Mouse (Mus musculus) lung, postnatal 4 days (tissue): ENCODE measurements around the gene C1galt1.

Experiments used
- DNase-seq, 2 experiments: peaks; one replicate each; pipeline ENCODE4 v3.0.0; 2021

The C1galt1 gene

DNA sequence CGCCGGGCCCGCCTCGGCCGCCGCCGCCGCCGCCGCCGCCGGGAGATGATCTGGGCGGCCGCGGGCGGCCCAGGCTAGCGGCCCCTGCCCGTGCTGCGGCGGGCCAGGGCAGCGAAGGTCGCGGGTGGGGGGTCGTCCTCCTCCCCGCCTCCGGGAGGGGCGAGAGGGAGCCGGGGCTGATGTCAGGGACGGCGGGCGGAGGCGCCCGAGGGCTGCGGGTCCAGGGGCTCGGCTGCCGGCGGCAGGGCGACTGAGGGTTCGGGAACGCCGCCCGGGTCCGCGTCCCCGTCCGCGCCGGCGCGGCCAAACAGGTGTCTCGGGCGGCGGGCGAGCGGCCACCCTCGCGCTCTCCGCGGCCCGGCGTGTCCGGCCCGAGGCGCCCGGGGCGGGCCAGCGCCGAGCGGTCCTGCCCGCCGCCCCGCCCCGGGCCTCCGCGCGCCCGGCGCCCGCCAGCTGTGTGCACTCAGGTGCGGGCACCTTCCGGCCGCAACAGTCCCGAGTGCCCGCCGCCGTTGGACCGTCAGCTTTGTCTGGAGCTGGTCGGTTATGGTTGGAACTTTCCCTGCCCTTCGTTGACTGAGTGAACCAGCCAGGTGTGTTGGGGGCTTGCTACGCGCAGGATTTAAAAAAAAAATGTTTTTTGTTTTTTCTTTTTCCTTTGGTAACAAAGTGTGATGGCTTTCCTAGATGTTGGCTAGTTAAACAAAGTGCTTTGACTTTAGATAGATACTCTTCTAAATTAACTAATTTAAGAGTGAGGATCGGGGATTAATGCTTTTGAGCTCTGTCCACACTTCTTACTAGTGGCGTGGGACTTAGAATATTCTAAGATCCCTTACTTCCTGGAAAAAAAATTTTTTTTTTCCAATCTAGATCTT is at the start of gene C1galt1:
TSS of gene C1galt1 (plus strand) at position 41 of the 878 bp plus-strand sequence.
- DNase-seq = peak; percentile 64 to 78

DNA sequence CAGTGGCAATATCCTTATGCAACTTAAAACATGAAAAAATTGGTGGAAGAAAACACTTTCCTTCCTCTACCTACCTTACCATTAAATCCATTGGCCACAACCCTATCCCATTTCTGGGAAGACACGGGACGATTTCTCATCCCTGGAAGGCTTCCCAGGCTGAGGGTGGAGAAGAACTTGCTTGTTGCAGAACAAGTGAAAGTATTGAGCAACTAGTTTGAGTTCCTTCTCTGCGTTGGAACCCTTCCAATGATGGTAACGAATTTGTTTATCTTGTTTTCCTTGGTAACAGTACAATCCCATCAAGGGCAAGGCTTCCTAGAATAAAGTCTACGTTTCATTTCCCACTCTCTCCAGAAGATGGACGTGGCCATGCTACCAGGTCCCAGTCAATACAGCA is 44.7 kb upstream of the C1galt1 start:
- peak in 1 of 2 experiments; percentile 7 for DNase-seq

DNA sequence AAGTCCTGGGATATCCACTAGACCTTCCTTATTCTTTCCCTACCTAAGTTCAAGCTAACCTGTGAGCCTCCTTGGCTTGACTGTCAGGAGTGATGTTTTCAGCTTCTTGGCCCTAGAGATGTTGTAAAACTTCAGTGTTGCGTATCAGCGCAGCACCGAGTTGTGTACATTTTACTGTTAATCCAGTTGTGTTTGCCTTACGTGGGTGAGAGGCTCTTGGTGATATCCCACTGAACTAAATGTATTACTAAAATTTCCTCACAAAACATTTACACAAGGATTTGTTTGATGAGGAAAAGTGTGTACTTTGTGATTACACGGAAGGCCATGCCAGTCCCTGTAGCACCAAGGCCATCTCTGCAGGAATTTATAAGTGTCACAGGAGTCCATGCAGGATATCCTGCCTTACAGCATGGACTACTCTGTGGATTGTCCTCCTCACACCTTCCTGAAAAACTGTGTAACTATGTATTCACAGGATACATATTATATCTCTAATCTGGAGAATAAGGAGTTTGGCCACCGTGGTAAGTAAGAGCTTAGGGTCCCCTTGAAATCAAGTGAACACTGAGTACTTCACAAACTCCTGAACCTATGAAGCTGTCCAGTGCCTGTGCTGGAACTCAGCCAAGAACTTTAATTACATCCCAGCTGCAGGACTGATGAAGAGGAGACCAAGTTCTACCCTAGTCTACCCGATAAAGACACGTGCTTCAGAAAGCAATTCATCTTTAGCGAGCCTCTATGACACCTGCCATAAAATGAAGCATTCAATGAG is 40.7 kb upstream of the C1galt1 start:
- DNase-seq = no peak

DNA sequence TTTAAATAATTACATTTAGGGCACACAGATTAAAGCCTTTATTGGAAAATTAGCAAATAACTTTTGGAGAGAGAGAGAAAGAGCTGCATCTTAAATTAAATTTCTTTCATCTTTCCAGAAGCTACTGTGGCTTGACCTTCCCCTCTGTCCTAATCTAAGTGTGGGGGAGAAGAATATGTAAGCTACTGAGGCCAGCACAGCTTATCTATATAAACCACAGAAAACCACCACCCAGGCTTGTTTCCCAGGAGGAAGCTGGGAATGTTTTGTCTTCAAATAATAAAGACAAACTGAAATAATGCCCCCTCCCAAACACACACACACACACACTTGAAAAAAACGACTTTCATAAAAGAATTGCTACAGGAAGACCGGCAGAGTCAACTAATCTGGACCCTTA is 30.5 kb upstream of the C1galt1 start:
- DNase-seq = no peak

DNA sequence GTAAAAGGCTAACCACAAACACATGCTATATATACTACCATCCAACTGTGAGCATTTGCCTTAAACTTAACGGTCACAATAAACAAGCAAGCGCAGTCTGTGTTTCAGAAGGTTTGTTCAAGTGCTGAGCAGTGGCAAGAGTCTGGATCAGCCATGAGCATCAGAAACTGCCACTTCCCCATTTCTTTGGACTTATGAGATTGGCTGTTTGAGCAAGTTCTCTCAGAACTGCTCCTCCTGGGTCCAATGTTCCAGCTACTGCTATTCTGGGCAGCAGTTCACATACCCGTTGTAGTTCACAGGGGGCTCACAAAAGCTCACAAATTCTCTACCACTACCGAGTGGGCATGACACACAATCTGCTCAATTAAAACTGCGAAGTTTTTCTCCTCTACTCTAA is 28.4 kb upstream of the C1galt1 start:
- DNase-seq = no peak

DNA sequence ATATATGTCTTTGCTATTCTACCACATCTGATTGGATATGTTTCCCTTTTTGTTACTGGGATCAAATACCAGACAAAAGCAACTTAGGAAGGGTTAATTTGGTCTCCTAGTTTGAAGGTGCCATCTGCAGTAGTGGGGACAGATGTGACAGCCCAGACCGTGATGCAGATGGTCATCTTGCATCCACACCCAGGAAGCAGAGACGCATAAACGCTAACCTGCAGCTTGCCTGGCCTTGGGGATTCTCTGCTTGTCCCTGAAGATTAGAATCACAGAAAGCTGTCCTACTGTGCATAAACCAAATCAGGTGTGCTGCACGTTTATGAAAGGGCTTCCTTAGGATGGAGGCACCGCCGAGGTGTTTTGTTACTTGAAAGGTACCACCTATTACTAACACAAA is 22.0 kb upstream of the C1galt1 start:
- no peak for DNase-seq

DNA sequence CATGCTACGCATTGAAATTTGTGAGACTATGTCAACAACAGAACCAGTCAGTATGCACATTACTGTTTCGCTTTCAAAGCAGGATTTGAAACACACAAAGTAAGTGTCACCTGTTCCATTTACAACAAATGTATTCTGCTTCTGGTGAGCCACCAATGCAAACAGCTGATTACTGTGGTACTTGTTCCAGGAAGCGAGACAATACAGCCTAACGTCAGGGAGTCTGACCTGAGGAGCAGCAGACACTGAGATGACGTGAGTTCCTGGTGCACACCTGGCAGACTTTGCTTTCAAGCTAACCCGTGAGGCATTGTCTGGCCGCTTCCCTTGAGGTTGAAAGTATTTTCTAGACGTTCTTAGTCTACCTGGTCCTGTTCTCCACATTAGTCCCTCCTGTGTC is 13.8 kb upstream of the C1galt1 start:
- DNase-seq = no peak

DNA sequence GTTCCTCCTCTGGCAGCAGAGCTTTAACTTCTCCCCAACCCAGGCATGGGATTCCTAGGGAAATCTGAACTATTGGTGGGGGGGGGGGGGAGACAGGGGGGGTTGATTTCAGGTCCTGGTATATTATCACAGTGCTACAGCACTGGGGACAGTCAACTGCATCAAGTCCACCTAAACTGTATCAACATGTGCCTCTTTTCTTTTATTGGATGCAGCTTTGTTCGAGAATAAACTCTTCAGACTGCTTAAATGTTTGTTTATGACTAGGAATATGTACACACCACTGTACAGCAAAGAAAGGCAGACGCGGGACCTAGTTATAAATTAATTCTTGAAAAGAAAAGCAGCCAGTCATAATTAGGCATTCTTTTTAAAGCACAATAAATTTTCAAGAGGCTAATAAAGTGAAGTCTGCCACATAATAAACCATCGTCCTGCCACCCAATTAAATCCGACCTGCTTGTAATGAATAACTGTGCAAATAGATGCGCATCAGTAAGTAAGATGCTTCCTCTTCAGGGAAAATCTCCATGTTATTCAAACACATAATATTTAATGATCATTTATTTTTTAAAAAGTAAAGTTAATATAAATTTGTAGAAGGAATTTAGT is 12.0 kb upstream of the C1galt1 start:
- DNase-seq = no peak

DNA sequence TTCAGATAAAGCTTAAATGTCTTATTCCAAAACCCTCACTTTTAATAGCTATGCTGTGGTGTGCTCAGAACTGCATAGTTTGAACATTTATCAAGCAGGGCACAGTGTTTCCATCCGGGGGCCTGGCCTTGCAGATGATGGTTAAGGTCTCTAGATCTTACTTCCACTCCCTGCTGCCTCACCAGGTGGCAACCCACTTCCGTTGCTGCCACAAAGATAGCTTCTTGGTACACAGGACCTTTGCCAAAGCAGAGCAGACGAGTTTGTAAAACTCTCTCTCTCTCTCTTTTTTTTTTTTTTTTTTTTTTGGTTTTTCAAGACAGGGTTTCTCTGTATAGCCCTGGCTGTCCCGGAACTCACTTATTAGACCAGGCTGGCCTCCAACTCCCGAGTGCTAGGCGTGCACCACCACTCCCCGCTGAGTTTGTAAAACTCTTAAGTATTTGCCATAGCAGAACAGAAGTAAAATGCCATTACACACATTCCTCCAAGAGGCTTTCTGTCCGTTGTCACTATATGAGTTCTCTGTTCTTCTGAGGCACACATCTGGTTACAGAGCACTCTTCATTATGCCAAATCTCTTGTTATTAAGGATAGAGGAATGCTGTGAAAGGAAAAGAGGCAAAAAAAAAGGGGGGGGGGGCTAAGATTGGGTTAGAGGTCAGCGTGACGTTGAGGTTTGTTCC is 773 bp upstream of the C1galt1 start:
- DNase-seq = peak in 1 of 2 experiments; percentile 28

DNA sequence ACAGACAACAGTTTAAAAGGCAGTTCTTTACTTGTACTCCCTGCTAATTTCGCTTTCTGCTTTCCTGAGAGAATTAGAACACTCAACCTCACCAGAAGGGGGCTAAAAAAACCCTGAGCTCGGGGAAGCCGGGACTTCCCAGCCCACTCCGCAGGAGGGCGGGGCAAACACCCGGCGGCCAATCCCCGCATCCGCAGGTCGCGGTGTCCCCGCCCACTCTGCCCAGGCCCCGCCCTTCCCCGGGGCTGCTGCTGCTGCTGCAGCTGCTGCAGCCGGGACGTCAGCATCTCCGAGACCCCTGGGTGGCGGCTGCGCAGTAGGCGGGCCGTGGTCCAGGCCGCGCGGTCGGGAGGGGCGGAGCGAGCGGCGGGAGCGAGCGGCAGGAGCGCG is 235 bp upstream of the C1galt1 start:
- peak; percentile 99 for DNase-seq

DNA sequence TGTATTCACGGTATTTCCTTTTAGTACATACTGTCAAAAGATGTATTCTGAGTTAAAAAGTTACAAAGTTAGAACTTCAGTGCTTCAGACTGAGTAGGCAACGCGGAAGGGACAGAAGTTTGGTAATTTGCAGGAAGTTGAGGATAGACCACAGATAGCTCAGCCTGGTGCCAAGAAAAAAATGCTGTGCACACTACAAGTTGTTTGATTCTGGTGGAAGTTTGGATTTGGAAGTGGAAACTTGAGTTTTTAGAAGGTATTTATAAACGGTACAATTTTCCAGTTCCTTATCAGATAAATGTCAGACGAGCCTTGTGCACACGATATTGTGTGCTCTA is 1.0 kb downstream of the C1galt1 start:
- no peak for DNase-seq

DNA sequence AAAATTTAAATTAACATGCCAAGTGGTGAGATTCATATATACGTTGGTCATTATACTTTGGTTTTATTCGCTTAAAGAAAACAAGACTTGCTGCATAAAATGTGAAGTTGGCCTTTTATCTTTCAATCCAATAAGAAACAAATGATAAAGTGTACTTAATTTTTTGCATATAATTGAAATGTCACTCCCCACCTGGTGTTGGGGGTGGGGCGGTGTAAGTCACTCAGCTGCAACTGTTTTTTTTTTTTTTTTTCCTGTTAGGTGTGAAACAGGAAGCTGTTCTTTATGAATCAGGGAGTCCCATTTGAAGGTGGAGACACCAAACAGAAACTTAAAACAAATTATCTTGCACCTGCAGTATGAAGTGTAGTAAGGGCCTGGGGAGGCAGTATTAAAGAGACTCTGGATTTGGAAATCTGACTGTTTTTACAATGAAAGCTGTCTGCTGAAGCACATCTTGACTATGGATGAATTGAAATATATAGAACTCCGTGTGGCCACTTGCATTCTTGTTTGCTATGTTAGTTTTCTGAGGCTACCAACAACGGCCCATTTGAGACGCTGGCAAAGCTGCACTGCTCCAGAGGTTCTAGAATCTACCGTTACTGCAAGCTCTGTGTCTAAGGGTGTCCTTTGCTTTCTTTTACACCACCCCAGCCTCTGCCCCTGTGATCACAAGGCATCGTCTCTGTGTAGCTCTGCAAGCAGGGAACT is 2.2 kb downstream of the C1galt1 start:
- DNase-seq = no peak

DNA sequence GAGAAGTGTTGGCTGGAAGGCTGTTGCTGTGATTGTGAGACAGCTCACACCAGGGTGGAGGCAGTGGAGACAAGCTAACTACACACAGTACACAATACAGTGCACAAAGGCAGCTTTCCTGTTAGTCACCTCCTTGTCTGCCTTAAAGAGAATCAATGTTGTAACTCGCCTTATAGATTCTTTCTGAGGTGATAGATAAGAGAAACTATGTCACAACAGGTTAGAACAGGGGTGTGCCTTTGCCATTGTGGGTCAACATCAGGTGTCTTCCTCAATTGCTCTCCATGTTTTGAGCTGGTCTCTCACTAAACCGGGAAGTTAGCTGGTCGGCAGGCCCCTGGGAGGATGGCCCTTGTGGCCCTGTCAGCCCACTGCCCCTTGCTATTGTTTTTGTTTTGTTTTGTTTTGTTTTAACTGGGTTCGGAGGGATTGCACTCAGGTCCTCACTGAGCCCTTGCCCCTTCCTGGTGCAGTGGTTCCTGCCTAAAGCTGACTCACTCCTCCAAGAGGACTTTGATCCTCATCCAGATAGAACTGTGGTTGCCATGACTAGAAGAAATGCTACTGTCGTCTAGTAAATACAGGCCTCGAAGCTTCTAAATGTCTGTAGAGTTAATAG is 3.4 kb downstream of the C1galt1 start:
- DNase-seq = no peak

DNA sequence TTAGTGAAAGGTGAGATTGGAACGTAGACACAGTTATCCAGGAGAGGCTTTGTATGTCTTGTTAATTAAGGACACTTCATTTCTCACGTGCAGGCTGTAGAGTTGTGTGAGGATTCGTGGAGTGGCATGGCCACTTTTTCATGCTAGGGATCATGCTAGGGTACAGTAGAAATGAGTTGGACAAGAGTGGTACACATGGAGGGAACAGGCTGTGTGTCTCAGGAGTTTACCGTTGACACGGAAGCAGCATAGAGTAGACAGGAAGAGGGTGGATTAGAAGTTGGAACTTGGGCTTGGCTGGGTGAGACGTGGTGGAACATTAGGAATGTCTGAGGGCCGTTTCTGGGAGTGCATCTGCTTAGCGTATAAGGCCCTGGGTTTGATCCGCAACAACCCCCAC is 4.1 kb downstream of the C1galt1 start:
- DNase-seq = no peak

DNA sequence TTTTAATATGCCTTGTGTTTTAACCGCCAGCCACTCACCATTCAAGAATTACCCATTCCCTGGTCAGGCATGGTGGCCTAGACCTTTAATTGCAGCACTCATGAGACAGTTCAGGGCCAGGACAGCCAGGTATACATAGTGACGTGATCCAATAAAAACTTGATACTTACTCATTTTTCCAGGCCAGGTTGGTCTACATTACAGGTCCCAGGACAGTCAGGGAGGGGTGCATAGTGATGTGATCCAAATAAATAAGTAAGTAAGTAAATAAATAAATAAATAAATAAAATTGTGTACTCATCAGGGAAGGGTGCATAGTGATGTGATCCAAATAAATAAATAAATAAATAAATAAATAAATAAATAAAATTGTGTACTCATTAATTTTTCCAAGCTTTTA is 6.4 kb downstream of the C1galt1 start:
- DNase-seq = no peak

DNA sequence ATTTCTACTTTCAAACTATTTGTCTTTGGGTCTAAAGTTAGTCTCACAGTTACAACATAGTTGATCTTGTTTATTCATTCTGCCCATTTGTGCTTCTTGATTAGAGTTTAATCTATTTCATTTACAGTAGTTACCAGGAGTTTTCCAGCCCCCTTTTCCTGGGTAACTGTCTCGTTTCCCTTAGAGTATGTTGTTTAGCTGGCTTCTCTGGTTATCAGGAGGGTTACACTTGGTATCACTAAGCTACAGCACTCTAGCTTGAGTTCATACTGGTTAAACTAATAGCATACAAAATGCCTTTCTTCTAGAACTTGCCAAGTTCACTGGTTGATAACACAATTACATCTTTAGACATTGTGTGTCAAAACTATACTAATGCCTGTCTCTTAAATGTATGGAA is 8.3 kb downstream of the C1galt1 start:
- no peak for DNase-seq

DNA sequence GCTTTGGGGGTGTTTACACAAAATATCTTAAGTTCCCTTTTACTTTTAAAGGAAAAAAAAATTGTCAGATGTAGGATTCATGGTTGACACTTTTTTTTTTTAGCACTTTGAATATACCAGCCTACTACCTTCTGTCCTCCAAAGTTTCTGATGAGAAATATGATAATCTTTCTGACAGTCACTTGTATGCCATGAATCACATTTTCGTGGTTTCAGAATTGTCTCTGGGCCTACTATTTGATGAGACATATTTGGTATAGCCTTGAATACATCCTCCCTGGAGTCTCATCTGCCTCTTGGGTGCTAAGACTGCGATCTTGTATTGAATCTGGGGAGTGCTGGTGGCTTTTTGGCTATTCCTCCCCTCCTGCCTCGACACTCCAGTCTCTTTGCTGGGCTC is 8.8 kb downstream of the C1galt1 start:
- no peak for DNase-seq

DNA sequence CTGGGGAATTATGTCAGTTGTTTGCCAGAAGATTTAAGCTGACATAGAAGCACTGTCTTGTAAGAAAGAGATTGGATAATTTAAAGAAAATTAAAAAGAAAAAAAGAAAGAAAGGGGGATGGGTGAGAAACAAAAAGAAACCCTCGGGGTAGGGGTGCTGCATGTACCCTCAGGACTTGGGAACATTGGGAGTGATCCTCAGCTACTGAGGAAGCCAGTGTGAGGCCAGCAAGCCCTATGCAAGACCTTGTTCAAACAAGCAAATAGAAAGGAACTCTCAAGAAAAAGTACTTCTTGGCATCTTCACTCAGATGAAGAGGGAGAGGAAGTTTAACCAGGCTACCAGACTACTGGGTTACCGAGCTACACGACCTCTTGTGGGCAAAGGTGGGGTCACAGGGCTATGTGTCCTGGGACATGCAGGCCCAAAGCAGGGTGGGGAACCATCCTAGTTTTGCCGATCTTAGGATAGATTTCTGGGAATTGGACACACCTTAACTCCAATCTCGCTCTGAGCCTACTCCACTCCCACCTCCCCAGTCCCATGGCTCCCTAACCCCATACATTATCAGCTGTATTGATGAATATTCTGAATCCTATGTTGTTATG is 12.1 kb downstream of the C1galt1 start:
- peak; percentile 48 to 53 for DNase-seq

DNA sequence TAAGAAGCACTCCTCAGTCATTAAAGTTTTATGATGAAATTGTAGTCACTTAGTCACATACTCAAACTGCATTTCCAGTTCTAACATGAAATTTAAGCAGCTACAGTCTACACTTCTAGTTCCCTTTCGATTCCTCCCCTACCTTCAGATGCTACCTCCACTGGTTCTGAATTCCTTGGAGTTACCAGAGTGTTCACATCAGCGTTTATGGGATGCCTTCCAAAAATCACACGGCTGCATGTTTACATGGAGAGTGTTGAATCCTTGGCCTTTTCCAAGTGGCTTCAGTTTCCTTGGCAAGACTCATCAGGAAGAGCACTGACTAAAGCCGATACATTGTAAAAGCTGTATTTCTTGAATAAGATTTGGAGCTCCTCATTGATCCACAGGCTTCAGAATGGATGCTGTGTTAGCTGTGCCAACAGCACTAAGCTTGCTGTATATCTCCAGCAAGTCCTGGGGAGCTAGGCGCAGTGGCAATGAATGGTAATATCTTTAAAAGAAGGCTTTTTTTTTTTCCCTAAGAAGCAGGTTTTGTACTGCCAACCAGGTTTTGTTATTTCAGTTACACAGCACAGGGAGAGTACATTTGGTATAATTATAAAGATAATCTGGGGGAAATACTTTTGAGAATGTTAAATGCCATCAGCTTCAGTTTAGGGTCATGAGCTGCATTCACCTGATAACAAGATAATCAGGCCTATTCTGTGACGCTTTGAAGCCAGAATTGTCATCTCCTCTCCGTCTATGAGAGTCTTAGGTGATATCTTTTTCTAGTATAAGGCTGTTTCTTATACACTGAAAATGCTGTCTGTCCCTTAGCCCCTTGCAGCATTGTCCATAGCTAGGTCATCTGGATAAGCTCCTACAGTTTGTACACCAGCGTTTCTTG is 13.0 kb downstream of the C1galt1 start:
- peak; percentile 28 to 31 for DNase-seq

DNA sequence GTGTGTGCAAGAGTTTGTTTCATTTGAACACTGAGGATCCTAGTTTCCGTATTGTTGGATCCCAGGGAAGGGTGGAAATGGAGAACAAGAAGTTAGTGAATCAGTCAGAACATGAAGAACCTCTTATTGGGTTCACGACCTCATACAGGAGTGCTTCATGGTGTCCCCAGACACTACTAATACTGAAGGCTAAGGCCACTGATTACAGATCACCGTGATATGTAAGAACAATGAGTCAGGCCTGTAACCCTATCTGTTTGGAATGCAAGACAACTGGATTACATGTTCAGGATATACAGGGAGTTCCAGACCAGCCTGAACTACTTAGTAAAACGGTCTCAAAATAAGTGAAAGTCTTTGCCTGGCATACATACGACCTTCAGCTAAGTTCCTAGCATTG is 13.9 kb downstream of the C1galt1 start:
- DNase-seq = no peak

DNA sequence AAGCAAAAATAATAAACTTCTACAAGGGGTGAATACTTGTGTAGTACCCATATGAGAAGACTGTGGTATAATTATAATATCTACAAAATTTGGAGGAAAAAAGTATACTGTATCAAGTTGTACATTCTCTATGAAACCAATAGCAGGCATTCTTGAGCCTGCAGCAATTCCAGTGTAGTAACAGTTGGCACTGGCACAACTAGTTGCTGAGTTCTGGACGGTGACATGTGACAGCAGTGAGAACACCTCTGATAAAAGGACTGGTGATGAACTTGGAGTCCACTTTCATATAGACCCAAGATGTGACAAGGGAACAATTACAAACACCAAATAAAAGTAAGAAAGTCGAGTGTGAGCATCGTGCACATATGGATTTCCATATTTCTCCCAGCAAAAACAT is 14.5 kb downstream of the C1galt1 start:
- no peak for DNase-seq
